Mouse (Mus musculus) frontal cortex, postnatal 25 days (tissue): ENCODE data around the gene Arvcf.

ENCODE experiments used
- DNase-seq, 2 experiments: peaks; one replicate each; pipeline ENCODE4 v3.0.0; 2022; ENCODE audit warnings: low spot score in 2 of 2

Gene Arvcf

GRCm38 (mm10) chr16:18347931-18348600 is at the start of gene Arvcf, which contains the start of gene Tango2:
Gene Arvcf (plus strand): TSS chr16:18348182.
Gene Tango2 (minus strand): TSS chr16:18348103.
- peak; percentile 90 to 93 for DNase-seq

GRCm38 (mm10) chr16:18308159-18308558 is 39.8 kb upstream of the Arvcf start:
- DNase-seq, result no peak

GRCm38 (mm10) chr16:18318992-18319391 is 29.0 kb upstream of the Arvcf start:
- no peak for DNase-seq

- DNase-seq, result no peak
These were observed 26.5 kb upstream of the Arvcf start for GRCm38 (mm10) chr16:18321443-18321842.

GRCm38 (mm10) chr16:18323460-18323859 is 24.5 kb upstream of the Arvcf start:
- no peak for DNase-seq

- no peak for DNase-seq
These were observed 24.0 kb upstream of the Arvcf start for GRCm38 (mm10) chr16:18324031-18324430.

GRCm38 (mm10) chr16:18325741-18326140 is 22.2 kb upstream of the Arvcf start:
- DNase-seq, result no peak

GRCm38 (mm10) chr16:18327936-18328335 is 20.0 kb upstream of the Arvcf start:
- no peak for DNase-seq

GRCm38 (mm10) chr16:18328524-18328923 is 19.5 kb upstream of the Arvcf start:
- no peak for DNase-seq

GRCm38 (mm10) chr16:18333976-18334375 is 14.0 kb upstream of the Arvcf start:
- DNase-seq, result no peak

- no peak for DNase-seq
These were observed 12.0 kb upstream of the Arvcf start for GRCm38 (mm10) chr16:18335981-18336380.

- DNase-seq, result no peak
These were observed 10.7 kb upstream of the Arvcf start for GRCm38 (mm10) chr16:18337261-18337660.

- DNase-seq, result no peak
These were observed 8.1 kb upstream of the Arvcf start for GRCm38 (mm10) chr16:18339866-18340265.

GRCm38 (mm10) chr16:18341605-18342004 is 6.4 kb upstream of the Arvcf start:
- no peak for DNase-seq

- DNase-seq, result no peak
These were observed 5.9 kb upstream of the Arvcf start for GRCm38 (mm10) chr16:18342076-18342475.

- DNase-seq, result no peak
These were observed 5.1 kb upstream of the Arvcf start for GRCm38 (mm10) chr16:18342650-18343570.

- DNase-seq, result peak; percentile 96
These were observed 4.2 kb upstream of the Arvcf start for GRCm38 (mm10) chr16:18343778-18344177.

GRCm38 (mm10) chr16:18345243-18345642 is 2.7 kb upstream of the Arvcf start:
- peak; percentile 78 to 79 for DNase-seq

GRCm38 (mm10) chr16:18348601-18349175 is 706 bp downstream of the Arvcf start:
- DNase-seq, result no peak

GRCm38 (mm10) chr16:18349761-18350325 is 1.9 kb downstream of the Arvcf start:
- DNase-seq, result no peak

- no peak for DNase-seq
These were observed 3.5 kb downstream of the Arvcf start for GRCm38 (mm10) chr16:18351313-18352055.
